Mouse (Mus musculus) myocyte (in vitro differentiated cells): ENCODE data around the gene Dnajb11. TPM values are rescaled to one million over a fixed set of nuclear protein-coding genes. Genes with fewer than 3 reads are reported as not detected.

Experiments
- H3K27me3 ChIP-seq: one replicate; pipeline ENCODE4 v1.6.1; 2011; ENCODE audit not compliant: control insufficient read depth, insufficient read depth, insufficient read length
- H3K36me3 ChIP-seq: one replicate; pipeline ENCODE4 v1.6.1; 2011; ENCODE audit not compliant: control insufficient read depth, insufficient read depth
- H3K4me2 ChIP-seq: one replicate; pipeline ENCODE4 v1.6.1; 2011; ENCODE audit warnings: low read depth, control low read depth
- H3K4me3 ChIP-seq: one replicate; pipeline ENCODE4 v1.5.1; 2011; ENCODE audit warnings: mild to moderate bottlenecking, control low read depth, moderate library complexity
- H3K79me2 ChIP-seq: one replicate; pipeline ENCODE4 v1.6.1; 2011; ENCODE audit not compliant: control insufficient read depth, insufficient read depth
- H3ac ChIP-seq: one replicate; pipeline ENCODE4 v1.6.1; 2011; ENCODE audit not compliant: control insufficient read depth, insufficient read length
- CEBPB ChIP-seq: IDR thresholded peaks from 2 replicates; pipeline ENCODE4 v1.6.1; 2011; ENCODE audit warnings: mild to moderate bottlenecking, moderate library complexity; ENCODE audit not compliant: poor library complexity, insufficient read depth, severe bottlenecking
- E2F4 ChIP-seq: IDR thresholded peaks from one replicate; pipeline ENCODE4 v1.6.1; 2011; ENCODE audit warnings: mild to moderate bottlenecking, control low read depth, moderate library complexity; ENCODE audit not compliant: insufficient read depth
- MAX ChIP-seq: IDR thresholded peaks from one replicate; pipeline ENCODE4 v1.6.1; 2011; ENCODE audit warnings: low read depth, mild to moderate bottlenecking, control low read depth
- MYOD1 ChIP-seq, 3 experiments: IDR thresholded peaks; one replicate each; pipeline ENCODE4 v1.6.1; 2011; ENCODE audit warnings: control low read depth in 2 of 3, low read depth in 2 of 3, mild to moderate bottlenecking in 2 of 3, moderate library complexity in 1 of 3; ENCODE audit not compliant: insufficient read length in 2 of 3, control insufficient read depth in 1 of 3
- MYOG ChIP-seq, 3 experiments: IDR thresholded peaks; one replicate each; pipeline ENCODE4 v1.6.1; 2011; ENCODE audit warnings: control low read depth in 2 of 3, low read depth in 2 of 3, mild to moderate bottlenecking in 2 of 3; ENCODE audit not compliant: insufficient read length in 2 of 3, control insufficient read depth in 1 of 3, insufficient read depth in 1 of 3
- POLR2A ChIP-seq: IDR thresholded peaks from one replicate; pipeline ENCODE4 v1.6.1; 2011; ENCODE audit warnings: low read depth, mild to moderate bottlenecking, control low read depth, moderate library complexity; ENCODE audit not compliant: insufficient read length
- POLR2AphosphoS2 ChIP-seq: IDR thresholded peaks from one replicate; pipeline ENCODE4 v1.6.1; 2011; ENCODE audit warnings: low read depth, control low read depth; ENCODE audit not compliant: insufficient read length
- REST ChIP-seq: IDR thresholded peaks from one replicate; pipeline ENCODE4 v1.6.1; 2011; ENCODE audit warnings: mild to moderate bottlenecking, control low read depth, moderate library complexity; ENCODE audit not compliant: insufficient read depth, insufficient read length
- SRF ChIP-seq: IDR thresholded peaks from one replicate; pipeline ENCODE4 v1.6.1; 2011; ENCODE audit warnings: low read depth; ENCODE audit not compliant: control insufficient read depth, insufficient read length
- TCF12 ChIP-seq: IDR thresholded peaks from one replicate; pipeline ENCODE4 v1.6.1; 2011; ENCODE audit warnings: mild to moderate bottlenecking, control low read depth; ENCODE audit not compliant: poor library complexity, insufficient read depth, severe bottlenecking
- TCF3 ChIP-seq: IDR thresholded peaks from one replicate; pipeline ENCODE4 v1.6.1; 2011; ENCODE audit warnings: low read depth, control low read depth; ENCODE audit not compliant: insufficient read length
- USF1 ChIP-seq: IDR thresholded peaks from one replicate; pipeline ENCODE4 v1.6.1; 2011; ENCODE audit warnings: low read depth, mild to moderate bottlenecking, control low read depth, moderate library complexity
- polyA plus RNA-seq: library from polyadenylated mRNA; unstranded; fragments of >200 nt; fragmentation: generic; extraction: Trizol; gene quantifications from one replicate; pipeline ENCODE4 v1.2.1, GENCODE M21; 2012; ENCODE audit warnings: missing spikeins

Gene Dnajb11
- polyA plus RNA-seq, 1 experiment: 77.1 TPM

- H3K27me3 ChIP-seq: peaks cover 12% of the 10 kb centered on the region
- no peak for TF ChIP-seq USF1
- no peak for TF ChIP-seq POLR2AphosphoS2
- no peak for TF ChIP-seq TCF12
- TF ChIP-seq POLR2A: no peak
- H3K36me3 ChIP-seq: no peaks in the 10 kb centered on the region
- no peak overlapping the region for H3K4me3 ChIP-seq
- no peaks in the 10 kb centered on the region for H3K79me2 ChIP-seq
- no peak overlapping the region for H3K4me2 ChIP-seq
- H3ac ChIP-seq: no peak overlapping the region
These were observed 42.4 kb downstream of the Dnajb11 start for GRCm38 (mm10) chr16:22899866-22900570.

- Histone ChIP-seq H3K4me3 (no peak overlapping the region), H3K27me3 (peaks cover 6% of the 10 kb centered on the region), H3K36me3 (no peaks in the 10 kb centered on the region), H3ac (no peak overlapping the region), H3K4me2 (no peak overlapping the region), H3K79me2 (no peaks in the 10 kb centered on the region)
- TF ChIP-seq POLR2AphosphoS2: no peak
- no peak for TF ChIP-seq REST
- TF ChIP-seq TCF12: no peak
- no peak for TF ChIP-seq CEBPB
- no peak for TF ChIP-seq E2F4
- TF ChIP-seq MAX: no peak
These were observed 43.7 kb downstream of the Dnajb11 start for GRCm38 (mm10) chr16:22901326-22901725.

GRCm38 (mm10) chr16:22909290-22909689, 51.6 kb downstream of the Dnajb11 start:
- Histone ChIP-seq H3K4me3 (no peak overlapping the region), H3K79me2 (no peaks in the 10 kb centered on the region), H3ac (no peak overlapping the region), H3K4me2 (no peak overlapping the region), H3K27me3 (no peaks in the 10 kb centered on the region), H3K36me3 (no peaks in the 10 kb centered on the region)
- TF ChIP-seq E2F4 (no peak), MAX (no peak), TCF12 (no peak), SRF (no peak), MYOD1 (IDR thresholded peaks at IDR 0.05; ENCODE audit: control insufficient read depth in 1 of 3, insufficient read length in 2 of 3, low read depth in 2 of 3) (no peak), POLR2A (no peak)

GRCm38 (mm10) chr16:22911986-22912385, 54.3 kb downstream of the Dnajb11 start:
- Histone ChIP-seq H3K27me3 (no peaks in the 10 kb centered on the region), H3K4me3 (no peak overlapping the region), H3ac (no peak overlapping the region), H3K36me3 (no peaks in the 10 kb centered on the region), H3K79me2 (no peaks in the 10 kb centered on the region), H3K4me2 (no peak overlapping the region)
- TF ChIP-seq TCF12 (no peak), TCF3 (no peak), POLR2AphosphoS2 (no peak), MYOD1 (IDR thresholded peaks at IDR 0.05; ENCODE audit: control insufficient read depth in 1 of 3, insufficient read length in 2 of 3, low read depth in 2 of 3) (no peak), POLR2A (no peak), MYOG (IDR thresholded peaks at IDR 0.05; ENCODE audit: control insufficient read depth in 1 of 3, insufficient read depth in 1 of 3, insufficient read length in 2 of 3, low read depth in 2 of 3) (no peak), E2F4 (no peak), REST (no peak), SRF (no peak), MAX (no peak), CEBPB (no peak), USF1 (no peak)

GRCm38 (mm10) chr16:22912886-22913285, 55.2 kb downstream of the Dnajb11 start:
- H3K27me3 ChIP-seq: no peaks in the 10 kb centered on the region
- H3ac ChIP-seq: no peak overlapping the region
- no peak overlapping the region for H3K4me2 ChIP-seq
- H3K4me3 ChIP-seq: no peak overlapping the region
- TF ChIP-seq USF1 (no peak), SRF (no peak), POLR2AphosphoS2 (no peak), TCF3 (no peak), REST (no peak), MAX (no peak), TCF12 (no peak), MYOD1 (IDR thresholded peaks at IDR 0.05; ENCODE audit: control insufficient read depth in 1 of 3, insufficient read length in 2 of 3, low read depth in 2 of 3) (no peak), MYOG (IDR thresholded peaks at IDR 0.05; ENCODE audit: control insufficient read depth in 1 of 3, insufficient read depth in 1 of 3, insufficient read length in 2 of 3, low read depth in 2 of 3) (no peak), CEBPB (no peak), E2F4 (no peak), POLR2A (no peak)
- H3K79me2 ChIP-seq: no peaks in the 10 kb centered on the region
- H3K36me3 ChIP-seq: no peaks in the 10 kb centered on the region
